Mouse (Mus musculus) liver, adult (tissue): ENCODE data around the gene Fkbp3.

Experiments used
- GATA4 ChIP-seq: IDR thresholded peaks from 2 replicates; pipeline ENCODE4 v1.6.1; 2014; ENCODE audit warnings: mild to moderate bottlenecking, low read length; ENCODE audit not compliant: insufficient replicate concordance

Gene Fkbp3

DNA sequence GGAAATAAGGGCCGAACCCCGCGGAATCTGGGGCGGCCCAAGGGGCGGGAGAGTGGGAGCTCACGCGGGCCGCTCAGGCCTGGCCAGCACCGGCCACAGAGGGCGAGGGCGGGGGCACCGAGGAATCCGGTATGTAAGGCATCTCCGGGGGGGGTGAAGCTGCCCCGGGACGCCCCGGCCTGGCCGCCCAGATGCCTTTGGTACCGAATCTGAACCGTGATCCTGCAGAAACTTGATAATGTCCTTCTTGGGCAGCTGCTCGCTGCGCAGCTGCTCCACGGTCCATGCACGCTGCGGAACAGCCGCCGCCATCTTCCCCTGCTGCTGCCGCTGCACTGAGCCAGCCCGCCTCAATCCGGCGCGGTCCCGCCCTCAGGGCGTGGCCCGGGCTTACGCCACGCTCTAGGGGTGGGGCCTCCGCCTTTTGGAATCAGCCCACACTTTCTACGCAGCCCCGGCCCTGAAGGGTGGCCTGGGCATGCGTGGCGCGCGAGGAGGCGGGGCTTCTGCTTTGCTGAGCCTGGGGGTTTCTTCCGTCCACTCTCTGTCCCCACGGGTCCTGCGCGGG, at the start of gene Fkbp3:
Gene Fkbp3 (minus strand): TSS at position 397 of the 568 bp plus-strand sequence.
- no peak for TF ChIP-seq GATA4

GRCm38 (mm10) chr12:65119451-65119850, 45.6 kb upstream of the Fkbp3 start:
- TF ChIP-seq GATA4 = no peak

GRCm38 (mm10) chr12:65118968-65119367, 45.2 kb upstream of the Fkbp3 start:
- TF ChIP-seq GATA4 = no peak

- TF ChIP-seq GATA4 = no peak
Measured at GRCm38 (mm10) chr12:65113925-65114324, 40.1 kb upstream of the Fkbp3 start.

DNA sequence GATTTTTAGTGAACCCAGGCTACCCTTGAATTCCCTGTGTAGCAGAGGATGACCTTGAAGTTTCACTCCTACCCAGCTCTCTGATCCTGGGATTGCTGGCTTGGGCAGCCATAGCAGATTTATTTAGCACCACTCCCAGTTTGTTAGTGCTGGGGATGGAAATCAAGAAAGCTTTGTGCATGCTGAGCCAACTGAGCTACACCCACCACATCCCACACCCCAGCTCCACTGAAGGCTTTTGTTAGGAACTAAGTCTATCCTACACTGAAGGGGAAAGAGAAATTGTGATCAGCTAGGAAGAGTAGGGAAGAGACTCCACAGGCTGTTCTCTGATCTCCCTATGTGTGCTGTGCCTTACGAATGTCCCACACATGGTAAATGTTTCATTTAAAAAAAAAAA, 39.0 kb upstream of the Fkbp3 start:
- TF ChIP-seq GATA4 = no peak

- no peak for TF ChIP-seq GATA4
Measured at GRCm38 (mm10) chr12:65111503-65111902, 37.7 kb upstream of the Fkbp3 start.

- no peak for TF ChIP-seq GATA4
Measured at GRCm38 (mm10) chr12:65108746-65109145, 34.9 kb upstream of the Fkbp3 start.

GRCm38 (mm10) chr12:65076906-65077305, 3.1 kb upstream of the Fkbp3 start:
- TF ChIP-seq GATA4 = no peak

- TF ChIP-seq GATA4 = no peak
Measured at GRCm38 (mm10) chr12:65075733-65076310, 2.0 kb upstream of the Fkbp3 start.

DNA sequence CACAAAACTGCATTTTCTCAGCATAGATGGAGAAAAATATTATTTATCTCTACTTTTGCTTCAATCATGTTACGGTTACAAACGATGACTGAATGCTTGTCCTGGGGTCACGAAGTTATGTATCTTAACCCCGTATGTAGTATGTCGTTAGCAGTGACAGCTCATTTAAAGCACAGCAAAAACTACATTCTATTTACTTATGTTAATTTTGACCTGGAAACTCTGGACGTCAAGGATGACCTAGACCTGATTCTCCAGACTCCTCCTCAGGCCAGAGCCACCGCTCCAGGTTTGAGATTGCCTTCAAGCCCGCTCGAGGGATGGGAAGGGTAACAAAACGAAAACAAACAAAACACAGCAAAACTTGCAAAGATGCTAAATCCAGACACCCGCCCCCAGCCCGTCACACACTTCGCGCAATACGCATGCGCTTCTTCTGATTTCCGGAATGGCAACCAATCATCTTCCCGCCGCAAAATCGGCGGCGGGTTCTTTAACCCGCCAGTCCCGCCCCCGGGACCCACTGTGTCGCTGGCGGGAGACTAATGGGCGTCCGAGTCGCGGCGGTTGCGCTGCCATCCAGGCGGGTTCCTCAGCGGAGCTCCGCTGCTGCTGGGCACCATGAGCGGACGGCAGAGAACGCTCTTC, 1.4 kb upstream of the Fkbp3 start, which contains the start of gene Fancm:
Gene Fancm (plus strand): TSS at position 519 of the 648 bp plus-strand sequence.
- TF ChIP-seq GATA4 = no peak

DNA sequence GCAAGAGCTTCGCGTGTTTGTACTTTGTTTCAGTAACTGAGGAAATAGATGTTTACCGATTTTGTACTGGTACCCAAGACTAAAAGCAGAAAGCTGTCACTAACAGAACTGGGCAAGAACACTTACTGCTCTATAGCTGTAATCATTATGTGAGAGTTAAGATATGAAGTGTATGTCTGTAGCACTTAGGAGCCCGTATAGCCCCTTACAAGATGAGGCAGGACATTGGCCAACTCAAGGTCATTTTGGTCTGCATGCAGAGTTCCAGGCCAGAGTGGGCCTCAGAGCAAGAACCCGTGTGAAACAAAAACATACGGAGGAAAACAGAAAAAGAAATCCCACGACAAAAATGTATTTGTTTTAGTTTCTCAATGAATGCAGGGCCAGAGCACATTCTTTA, 844 bp upstream of the Fkbp3 start:
- no peak for TF ChIP-seq GATA4

DNA sequence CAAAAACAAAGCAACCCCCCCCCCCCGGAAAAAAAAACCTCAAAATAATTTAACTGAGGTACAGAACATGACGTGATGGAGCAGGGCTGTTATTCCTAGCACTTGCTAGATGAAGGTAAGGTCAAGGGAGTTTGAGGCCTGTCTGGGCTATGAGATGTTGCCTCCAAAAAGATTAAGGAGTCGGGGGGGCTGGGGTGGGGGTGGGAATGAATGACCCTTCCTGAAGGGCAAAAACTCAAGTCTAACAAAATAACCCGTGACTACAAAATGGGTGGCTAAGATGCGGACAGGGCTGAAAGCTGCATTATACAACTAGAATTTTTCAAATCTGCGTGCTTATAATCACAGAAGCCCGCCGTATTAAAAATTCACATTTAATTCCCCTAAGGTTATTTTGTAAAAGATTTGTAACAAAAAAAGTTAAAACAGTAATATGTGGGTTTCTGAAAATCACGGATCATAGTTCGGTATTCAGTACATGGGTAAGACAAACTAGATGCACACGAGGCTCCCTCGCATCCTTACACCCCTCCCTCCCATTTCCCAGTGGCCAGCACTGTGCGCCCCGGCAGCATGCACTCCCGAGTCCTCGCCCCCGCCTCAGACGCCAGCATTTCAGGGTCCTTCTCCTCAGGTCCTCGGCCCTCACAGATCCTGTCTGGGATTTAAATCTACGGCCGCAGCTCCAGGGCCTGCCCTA, 746 bp downstream of the Fkbp3 start:
- TF ChIP-seq GATA4 = no peak

- no peak for TF ChIP-seq GATA4
Measured at GRCm38 (mm10) chr12:65068409-65068808, 5.4 kb downstream of the Fkbp3 start.

DNA sequence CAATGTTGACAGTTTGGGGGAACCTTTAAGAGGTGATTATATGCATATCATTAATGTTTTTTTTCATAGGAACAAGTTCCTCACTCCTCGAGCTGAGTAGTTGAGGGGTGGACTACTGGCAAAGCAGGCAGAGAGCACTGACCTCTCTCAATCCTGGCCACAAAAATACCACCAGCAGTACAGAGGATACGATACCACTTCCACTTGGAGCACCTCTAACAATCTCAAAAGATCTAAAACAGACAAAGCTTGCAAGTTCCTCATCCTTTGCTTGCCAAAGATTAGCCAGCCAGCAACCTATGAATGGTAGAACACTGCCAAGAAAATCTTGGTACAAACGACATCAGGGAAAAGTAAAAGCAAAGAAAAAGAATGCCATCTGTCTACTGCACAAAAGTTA, 7.6 kb downstream of the Fkbp3 start:
- TF ChIP-seq GATA4 = no peak

GRCm38 (mm10) chr12:65065241-65065640, 8.6 kb downstream of the Fkbp3 start:
- no peak for TF ChIP-seq GATA4

DNA sequence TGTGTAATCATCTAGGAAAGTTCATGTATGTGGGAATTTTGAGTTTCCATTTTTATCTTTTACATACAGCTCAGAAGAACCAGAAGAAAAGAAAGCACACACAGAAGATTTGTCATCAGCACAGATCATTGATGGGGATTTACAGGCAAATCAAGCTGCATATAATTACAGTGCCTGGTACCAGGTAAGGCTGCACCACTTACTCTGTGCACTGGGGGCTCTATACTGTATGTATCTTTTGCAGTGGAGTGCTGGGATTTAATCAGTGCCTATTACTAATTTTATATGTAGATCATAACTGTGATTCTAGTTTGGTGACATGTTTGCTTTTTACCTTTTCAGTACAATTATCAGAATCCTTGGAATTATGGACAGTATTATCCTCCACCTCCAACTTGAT, 12.7 kb downstream of the Fkbp3 start:
- no peak for TF ChIP-seq GATA4
